Mouse (Mus musculus): Measurements from ENCODE around the gene Tjap1.
A peak's percentile ranks its signal among the peaks of the same experiment; 100 is the strongest.

Gene Tjap1

DNA sequence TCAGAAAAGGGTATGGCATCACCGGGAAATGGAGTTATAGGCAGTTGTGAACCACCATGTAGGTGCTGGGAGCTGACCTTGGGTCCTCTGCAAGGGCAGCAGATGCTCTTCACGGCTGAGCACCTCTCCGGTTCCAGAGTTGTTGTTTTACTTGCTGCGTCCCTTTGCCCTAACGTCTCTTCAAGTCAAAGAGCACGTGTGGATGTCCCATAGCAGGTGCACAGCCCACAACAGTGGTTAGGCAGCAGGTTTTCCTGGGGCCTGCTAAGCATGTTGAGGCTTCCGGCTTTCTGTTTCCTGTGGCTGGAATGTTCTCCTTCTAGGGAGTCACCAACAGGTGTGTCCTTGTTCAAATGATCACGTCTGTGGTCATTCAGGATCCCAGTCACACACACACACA, 1.1 kb upstream of the Tjap1 start:
- no peak for DNase-seq (ENCODE audit: low spot score in 2 of 2)

DNA sequence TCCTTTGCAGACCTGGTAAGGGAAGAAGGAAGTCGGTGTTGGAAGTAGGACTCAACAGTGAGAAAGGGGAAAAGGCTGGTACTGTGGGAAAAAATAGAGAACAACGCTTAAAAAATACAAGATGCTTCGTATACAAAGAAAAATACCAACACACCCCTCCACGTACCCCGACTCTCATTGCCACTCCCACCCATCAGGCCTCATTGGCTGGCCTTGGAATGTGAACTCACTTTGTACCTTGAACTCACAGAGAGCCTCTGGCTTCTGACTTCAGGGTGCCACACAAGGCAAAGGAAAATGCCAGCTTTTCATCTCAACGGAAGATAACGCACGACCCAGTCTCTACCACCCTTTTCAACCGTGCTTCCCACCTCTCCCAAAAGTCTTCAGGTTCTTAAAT, 314 bp upstream of the Tjap1 start:
- DNase-seq (ENCODE audit: low spot score in 2 of 2): no peak

DNA sequence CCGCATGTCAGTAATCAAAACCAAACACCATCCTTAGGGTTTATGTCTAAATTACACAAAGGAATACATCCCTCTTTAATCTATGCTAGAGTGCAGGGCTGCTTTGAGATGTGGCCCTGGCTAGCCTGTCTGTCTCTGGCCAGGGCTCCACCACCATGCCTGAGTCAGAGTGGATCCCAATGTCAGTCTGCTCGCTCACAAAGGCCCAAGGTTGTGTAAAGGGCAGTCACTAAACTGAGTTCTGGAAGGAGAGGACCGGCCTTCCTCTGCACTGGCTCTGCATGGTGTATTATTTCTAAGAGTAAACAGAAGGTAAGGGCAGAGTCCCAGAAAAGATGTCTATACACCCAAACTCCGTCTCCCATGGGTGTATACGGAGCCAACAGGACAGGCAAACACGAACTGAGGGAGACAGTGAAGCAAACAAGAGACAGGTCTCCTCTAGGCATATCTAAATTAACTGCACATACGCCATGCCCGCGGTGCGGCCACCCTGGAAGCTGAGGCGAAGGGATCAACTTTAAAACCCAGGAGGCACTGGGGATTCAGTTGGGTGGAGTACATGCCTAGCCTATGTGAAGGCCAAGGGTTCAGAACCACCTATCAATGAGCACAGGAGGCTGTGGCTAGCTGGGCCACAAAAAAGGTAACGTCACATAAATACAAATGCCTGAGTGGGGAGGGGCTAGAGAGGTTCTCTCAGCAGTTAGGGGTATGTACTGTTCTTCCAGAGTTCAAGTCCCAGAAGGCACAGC, 4.6 kb downstream of the Tjap1 start:
- DNase-seq (ENCODE audit: low spot score in 2 of 2): no peak

DNA sequence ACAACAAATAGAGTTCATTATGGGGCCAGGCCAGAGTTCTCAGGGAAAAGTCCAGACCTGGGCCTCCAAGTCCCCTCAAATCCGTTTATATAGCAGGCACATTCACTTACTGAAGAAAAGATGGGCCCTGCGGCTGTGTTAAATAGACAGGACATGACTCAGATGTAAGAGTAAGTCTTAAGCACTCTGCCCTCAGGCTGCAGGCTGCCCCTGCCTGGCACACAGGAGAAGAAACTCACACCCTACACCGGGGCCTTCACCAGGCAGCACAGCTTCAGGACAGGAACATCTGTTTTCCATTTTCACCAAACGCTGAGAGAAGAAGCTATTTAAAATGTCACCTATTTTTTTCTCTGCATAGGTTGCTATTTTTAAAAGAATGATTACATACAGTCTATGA, 5.2 kb downstream of the Tjap1 start:
- no peak for DNase-seq (ENCODE audit: low spot score in 2 of 2)

DNA sequence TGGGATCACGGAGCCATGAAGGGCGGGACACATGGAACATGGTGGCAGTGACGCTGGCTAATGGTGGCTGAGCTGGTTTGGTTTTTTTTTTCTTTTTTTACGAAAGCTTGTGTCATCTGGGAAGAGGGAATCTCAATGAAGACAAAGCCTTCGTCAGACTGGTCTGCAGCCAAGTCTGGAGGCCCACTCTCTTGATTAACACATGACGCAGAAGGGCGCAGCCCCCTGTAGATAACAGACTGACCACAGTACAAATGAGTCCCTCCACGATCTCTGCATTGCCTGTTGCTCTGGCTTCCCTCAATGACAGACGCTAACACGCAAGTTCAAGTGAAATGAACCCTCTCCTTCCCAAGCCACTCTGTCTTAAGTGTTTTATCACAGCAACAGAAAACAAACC, 7.3 kb downstream of the Tjap1 start:
- no peak for DNase-seq (ENCODE audit: low spot score in 2 of 2)

DNA sequence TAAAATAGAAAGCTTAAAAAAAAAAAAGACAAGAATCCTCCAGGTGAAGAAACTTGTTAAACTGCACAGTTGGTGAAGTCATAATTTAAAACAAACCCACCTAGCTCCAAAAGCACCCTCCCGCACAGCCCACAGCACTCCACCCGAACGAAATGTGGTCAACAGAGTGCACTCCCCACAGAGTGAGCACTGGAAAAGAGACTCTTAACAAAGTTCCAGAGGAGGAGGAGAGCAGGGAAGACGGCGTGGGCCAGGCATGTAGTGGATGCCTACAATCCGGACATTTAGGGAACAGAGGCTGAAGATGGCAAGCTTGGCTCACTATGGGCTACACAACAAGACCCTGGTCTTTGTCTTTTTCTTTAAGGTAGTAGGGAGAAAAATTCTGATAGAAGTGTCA, 7.8 kb downstream of the Tjap1 start:
- no peak for DNase-seq (ENCODE audit: low spot score in 2 of 2)

DNA sequence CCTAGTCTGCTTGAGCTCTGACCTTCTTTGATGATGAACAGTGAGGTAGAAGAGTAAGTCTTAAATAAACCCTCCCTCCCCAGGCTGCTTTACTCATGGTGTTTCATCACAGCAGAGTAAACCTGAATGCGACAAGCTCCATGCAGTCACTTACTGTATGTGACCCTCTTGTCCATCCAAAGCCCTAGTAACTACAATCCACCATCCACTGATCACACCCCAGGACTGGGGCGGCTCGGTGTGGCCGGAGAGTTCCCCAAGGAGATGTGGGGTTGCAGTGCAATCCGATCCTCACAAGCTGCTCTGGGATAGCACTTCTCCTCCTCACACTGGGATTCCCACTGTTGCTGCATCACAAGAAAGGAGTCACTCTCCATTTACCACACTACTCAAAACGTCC, 8.4 kb downstream of the Tjap1 start:
- no peak for DNase-seq (ENCODE audit: low spot score in 2 of 2)

DNA sequence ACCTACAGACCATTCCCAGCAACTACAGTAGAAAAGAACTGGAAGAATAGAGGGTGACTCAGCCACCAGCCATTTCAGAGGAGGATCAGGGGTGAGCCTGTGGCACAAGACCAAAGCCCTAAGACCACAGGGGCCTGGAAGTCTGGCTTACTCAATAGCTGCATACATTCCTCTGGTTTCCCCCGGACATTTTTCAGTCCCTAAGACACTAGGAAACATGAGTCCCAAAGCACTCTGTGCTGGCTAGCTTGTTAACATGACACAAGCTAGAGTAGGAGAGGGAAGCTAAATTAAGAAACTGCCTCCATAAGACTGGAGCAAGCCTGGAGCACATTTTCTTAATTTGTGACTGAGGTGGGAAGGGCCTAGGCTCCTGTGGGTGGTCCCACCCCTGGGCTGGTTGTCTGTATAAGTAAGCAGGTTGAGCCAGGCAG, 9.0 kb downstream of the Tjap1 start:
- no peak for DNase-seq (ENCODE audit: low spot score in 2 of 2)

DNA sequence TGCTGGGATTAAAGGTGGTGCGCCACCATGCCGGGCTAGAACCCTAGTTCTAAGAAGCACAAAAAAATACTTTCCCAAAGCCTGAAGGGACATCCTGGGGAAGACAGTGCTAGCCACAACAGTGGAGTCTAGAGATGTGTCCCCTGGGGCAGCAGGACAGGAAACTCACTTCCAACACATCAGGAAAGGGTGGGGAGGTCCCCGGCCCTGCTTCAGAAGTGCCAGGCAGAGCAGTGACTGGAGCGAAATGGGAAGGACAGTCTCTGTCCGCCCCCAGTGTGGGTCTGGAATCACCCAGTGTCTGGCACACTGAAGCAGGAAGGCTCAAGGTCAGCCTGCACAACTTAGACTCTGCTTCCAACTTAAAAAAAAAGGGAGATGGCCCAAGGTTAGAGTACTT, 10.2 kb downstream of the Tjap1 start:
- no peak for DNase-seq (ENCODE audit: low spot score in 2 of 2)

DNA sequence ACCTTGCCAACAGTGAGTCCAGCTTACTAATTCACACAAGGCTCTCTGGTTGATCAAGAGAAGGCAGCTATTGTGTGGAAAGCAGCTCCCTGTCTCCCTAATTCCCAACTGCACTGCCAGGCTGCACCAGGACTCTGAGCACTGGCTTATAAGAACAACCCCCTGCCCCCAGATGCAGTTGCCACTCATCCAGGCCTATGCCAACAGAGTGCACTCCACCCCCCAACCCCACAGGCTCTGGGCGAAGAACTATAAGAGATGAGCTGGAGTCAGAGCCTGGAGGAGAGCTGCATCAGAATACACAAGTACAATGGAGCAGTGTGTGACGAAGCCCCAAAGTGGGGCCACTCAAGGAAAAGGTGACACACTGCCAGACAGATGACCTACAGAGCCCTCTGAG, 10.8 kb downstream of the Tjap1 start:
- no peak for DNase-seq (ENCODE audit: low spot score in 2 of 2)

DNA sequence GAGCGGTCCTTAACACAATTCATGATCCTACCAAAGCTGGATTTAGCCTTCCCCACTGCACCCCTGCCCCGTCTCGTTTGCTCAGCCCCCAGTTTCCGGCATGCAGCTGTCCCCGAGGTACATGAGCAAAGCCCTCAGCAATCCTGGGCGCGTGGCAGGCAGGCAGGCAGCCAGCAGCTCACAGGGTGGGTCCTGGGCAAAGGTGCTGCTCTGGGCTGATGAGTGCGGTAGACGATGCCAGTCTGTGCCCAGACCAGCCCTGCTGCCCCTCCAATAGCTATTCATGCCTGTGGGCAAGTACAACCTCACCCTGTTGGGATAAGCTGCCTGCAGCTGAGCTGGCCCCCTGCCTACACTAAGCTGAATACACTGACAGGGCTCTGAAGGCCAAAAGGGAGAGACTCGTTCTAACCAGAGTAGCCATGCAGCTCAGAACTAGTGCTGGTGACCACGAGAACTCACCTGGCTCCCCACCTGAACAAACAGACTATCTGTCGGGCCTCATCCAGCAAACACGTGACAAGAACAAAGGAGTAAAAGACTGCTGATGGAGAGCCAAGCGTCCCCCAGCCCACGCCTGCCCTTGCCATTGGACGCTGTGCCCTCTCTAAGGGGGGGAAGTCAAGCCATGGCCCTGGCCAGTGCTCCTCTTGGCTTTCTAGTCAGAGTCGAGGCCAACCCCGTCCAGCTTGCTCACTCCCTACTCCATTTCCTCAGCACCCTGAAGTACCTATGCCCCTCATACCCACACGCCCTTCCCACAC, 12.9 kb downstream of the Tjap1 start:
- DNase-seq (ENCODE audit: low spot score in 2 of 2): peak in 1 of 2 experiments; percentile 57

DNA sequence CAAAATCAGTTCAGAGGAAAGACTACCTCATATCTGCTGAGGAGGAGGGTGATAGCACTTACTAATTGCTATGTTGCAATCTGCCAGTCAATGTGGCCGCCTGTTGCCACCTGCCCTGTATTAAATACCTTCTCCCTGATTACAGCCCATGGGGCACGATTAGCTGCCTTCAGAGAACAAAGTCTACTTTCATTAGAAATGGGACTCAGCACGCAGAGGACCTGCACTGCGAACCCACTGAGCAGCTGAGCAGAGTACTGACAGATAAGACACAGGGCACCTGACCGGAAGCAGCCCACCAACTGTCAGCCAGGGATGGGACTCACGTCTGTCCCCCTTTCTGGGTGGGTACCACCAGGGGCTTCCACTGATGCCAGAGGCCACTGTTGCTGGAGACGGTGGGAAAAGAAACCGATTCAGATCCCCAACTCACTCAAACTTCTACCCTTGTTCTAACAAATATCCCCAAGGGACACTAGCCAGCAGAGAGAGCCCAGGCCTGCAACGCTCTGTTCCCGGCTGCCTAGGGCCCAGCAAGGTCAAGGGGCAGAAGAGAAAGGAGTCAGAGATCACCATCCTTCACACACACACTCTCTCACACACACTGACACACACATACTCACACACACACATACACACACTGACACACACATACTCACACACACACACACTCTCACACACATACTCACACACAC, 14.7 kb downstream of the Tjap1 start:
- DNase-seq (ENCODE audit: low spot score in 2 of 2): no peak

DNA sequence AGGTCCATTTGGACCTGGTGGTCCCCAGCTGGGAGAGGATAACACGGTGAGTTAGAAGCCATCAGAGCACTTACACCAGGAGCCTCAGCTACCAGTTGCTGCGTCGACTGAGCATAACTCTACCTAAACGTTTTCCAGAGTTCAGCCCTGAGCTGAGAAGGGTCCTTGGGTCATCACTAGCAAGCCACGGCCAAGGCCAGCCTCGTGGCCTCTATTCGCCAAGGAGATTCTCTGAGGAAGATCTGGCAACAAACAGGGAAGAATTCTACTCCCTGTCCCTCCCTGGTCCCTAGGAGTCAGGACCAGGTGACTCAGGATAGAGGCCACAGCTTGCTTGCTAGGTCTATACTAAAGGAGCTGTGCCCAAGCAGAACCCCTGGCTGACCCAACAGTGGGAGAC, 15.3 kb downstream of the Tjap1 start:
- DNase-seq (ENCODE audit: low spot score in 2 of 2): no peak

DNA sequence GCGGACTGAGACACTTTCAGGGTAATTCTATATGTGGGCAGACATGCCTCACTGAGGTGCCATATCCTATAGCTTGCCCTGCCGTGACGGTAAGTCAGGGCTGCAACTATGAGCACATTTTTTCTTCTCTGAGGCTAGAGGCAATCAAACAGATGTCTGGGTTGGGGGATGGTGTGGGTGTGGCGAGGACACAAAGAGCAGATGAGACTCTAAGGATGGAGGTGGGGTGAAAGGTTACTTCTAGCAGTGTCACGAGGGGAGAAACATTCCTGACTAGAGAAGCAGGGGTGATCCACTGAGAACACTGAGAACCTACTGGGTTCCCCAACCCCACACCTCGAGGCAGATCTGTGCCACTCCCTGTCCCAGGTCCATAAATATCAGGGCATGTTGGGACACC, 15.8 kb downstream of the Tjap1 start:
- no peak for DNase-seq (ENCODE audit: low spot score in 2 of 2)

DNA sequence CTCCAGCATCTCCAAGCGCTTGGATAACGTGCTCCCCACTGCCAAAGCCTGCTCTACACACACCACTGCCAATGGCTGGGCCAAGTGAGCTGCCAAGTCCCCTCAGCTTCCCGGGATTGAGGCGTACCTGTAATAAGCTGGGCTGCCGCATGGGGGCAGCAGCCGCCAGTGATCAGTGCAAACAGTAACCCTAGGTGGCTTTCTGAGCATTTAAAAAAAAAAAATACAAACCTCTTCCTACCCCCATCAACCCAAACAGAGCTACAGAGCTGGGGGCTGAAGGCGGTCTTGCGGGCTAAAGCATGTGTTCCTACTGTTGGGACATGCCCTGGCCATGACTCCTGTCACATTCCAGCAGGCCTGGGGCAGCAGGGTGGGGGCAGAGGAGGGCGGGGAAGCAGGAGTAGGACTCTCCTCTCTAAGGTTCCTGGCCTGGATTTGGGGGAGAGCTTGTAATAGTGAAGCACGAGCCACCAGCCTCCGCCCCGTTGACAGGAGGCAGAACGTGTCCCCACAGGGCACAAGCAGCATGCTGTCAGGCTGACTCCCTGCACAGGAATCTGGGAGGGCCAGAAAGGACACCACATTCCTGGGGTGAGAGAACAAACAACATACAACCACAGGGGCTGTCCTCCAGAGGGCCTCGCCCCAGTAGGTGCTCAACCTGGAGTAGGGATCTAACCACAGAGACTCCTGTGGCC, 16.8 kb downstream of the Tjap1 start:
- DNase-seq (ENCODE audit: low spot score in 2 of 2): peak; percentile 69 to 82

DNA sequence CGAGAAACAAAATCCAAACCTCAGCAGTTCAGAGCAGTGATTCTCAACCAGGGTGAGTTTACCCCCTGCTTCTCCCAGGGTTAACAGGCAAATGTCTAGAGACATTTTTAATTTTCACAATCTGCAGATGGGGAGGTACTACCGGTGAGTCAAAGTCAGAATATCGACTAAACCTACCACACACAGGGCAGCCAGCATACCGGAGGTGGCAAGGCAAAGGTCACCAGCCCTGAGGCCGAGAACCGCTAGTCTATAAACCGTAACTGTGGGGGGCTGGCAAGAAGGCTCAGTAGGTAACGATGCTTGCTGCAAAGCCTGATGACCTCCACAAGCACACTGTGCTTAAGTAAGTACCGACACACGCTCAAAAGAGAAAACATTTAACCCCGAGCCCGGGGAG, 17.3 kb downstream of the Tjap1 start:
- DNase-seq (ENCODE audit: low spot score in 2 of 2): no peak

DNA sequence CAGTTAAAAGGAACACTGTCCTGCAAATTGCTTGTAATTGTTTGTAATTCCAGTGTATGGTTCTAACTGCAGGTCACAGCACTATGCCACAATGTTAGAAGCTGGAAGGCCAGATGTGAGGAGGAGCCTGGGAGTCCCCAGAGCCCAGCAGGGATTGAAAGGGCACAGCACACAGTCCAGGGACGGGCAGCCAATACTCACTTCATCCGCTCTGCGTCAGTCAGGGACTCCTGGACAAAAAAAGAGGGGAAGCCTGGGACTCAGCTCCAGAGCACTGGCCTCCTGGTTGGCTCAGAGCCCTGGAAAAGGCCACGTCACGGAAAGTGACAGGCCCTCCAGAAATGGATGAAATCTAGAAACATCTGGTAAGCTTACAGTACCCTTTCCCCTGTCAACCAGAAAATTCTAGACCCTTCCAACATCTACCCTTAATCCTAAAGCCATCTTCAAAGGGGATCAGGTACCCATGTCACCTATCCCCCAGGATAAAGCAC, 20.6 kb downstream of the Tjap1 start:
- DNase-seq (ENCODE audit: low spot score in 2 of 2): no peak

DNA sequence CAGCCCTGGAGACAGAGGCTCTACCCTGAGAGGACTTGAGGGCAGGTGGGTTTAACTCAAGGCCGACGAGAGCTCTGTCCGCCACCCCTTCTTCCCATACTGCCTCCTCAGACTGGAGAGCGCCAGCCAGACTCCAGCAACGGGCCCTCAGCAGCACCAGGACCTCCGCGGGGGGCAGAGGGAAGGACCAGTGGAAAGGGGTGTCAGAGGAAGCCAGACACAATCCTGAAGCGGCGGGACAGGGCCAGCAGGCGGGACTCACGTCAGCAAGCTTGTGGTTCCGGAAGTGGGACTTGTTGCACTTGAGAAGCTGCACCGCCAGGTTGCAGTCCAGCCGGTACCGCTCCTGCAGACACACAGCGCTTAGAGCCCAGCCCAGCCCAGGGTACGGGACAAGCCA, 23.2 kb downstream of the Tjap1 start:
- no peak for DNase-seq (ENCODE audit: low spot score in 2 of 2)

DNA sequence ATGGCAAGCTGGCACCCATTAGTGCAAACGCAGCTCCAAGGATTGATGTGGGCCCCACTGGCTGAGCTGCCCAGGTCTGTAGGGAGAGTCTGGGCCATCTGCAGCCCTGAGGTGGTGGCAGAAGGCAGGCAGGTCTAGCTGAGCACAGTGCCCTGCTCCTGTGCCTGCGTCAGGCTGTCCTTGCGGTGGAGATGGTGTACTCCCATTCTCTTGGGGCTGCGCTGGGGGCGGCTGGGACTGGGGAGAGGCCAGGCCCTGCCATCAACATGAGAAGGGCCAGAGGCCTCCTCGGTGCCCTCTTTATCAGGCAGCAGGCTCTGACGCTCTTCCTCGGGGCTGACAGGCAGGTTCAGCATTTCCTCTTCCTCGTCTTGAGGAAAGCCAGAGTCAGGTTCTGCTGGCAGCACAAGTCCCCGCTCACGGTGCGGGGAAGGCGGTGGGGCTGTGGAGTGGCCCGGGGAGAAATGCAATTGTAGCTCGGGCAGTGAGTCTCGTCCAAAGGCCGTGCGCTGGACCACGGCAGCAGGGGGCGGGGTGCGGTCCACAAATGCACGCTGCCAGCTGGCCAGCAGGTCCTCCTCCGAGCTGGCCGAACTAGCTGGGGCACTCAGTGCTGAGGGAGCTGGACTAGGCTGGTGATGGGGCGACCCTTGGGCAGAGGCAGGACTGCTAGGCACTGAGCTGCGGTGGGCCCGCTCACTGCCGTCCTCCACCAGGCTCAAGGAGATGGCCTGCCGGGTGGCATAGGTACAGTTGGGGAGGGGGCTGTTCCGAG, 24.4 kb downstream of the Tjap1 start:
- no peak for DNase-seq (ENCODE audit: low spot score in 2 of 2)

DNA sequence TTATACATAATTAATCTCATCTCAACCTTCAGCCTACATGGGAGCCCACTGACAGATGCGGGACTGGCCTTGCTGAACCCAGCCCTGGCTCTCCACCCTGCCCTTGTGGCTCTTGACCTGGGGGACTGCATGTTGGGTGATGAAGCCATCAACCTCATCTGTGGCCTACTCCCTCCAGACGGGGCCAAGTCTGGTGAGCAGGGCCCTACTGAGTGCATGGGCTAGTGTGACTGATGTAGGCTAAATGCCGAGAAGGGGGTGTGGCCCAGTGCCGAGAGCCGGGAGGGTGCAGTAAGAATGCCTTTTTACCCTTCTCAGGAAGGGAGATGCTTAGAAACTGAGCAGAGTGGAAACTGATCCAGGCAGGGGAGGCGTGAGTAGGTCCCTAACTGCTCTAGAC, 27.7 kb downstream of the Tjap1 start:
- DNase-seq (ENCODE audit: low spot score in 2 of 2): no peak

DNA sequence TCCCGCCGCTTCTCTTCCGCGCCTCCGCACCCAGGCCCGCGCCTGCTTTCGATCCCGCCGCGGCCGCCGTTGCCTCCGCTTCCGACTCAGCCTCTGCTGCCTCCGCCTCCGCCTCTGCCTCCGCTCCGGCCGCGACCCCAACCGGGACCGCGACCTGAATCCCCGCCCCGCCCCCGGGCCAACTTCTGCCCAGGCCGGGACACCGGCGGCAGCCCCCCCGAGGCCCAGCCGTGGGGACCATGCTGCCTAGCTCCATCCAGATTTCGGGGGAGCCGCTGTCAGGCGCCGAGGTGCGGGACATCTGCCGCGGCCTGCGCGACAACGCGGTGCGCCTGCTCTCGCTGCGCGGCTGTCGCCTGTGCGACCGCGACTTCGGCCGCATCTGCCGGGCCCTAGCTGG, 28.7 kb downstream of the Tjap1 start:
- no peak for DNase-seq (ENCODE audit: low spot score in 2 of 2)
